Mouse (Mus musculus) testis, adult 2 months (tissue): ENCODE data around the gene Acbd3.

Experiments used
- CTCF ChIP-seq: fragments of 200-500 bp; IDR thresholded peaks from 2 replicates; pipeline ENCODE4 v1.5.1; 2012; ENCODE audit warnings: low read depth, mild to moderate bottlenecking, inconsistent platforms, low read length, moderate library complexity; ENCODE audit not compliant: control insufficient read depth, insufficient read depth, insufficient replicate concordance
- POLR2A ChIP-seq: fragments of 200-500 bp; IDR thresholded peaks from 2 replicates; pipeline ENCODE4 v1.6.1; 2012; ENCODE audit warnings: low read depth, mild to moderate bottlenecking, inconsistent platforms, low read length, moderate library complexity; ENCODE audit not compliant: control insufficient read depth

GRCm38 (mm10) chr1:180801466-180801994 lies 75.7 kb downstream of the Acbd3 start:
- no peak for TF ChIP-seq CTCF
- no peak for TF ChIP-seq POLR2A
